Mouse (Mus musculus) heart, postnatal 36 days (tissue): ENCODE results near the gene Dguok. TPM values are rescaled to one million over a fixed set of nuclear protein-coding genes. Genes with fewer than 3 reads are reported as not detected.

Experiments used
- DNase-seq, 2 experiments: peaks; one replicate each; pipeline ENCODE4 v3.0.0; 2021 to 2022
- intact Hi-C: fragments of 180-260 bp; cut with DNase I; formaldehyde crosslinking; loops from one replicate; pipeline ENCODE4 v1.15.1; 2025
- total RNA-seq, 2 experiments: library from RNA; stranded (reverse); gene quantifications; 2 replicates each; pipeline ENCODE4 v1.2.3; 2021

Gene Dguok
- total RNA-seq, 2 experiments from 2014 or later, result 31.6 to 32.7 TPM

DNA sequence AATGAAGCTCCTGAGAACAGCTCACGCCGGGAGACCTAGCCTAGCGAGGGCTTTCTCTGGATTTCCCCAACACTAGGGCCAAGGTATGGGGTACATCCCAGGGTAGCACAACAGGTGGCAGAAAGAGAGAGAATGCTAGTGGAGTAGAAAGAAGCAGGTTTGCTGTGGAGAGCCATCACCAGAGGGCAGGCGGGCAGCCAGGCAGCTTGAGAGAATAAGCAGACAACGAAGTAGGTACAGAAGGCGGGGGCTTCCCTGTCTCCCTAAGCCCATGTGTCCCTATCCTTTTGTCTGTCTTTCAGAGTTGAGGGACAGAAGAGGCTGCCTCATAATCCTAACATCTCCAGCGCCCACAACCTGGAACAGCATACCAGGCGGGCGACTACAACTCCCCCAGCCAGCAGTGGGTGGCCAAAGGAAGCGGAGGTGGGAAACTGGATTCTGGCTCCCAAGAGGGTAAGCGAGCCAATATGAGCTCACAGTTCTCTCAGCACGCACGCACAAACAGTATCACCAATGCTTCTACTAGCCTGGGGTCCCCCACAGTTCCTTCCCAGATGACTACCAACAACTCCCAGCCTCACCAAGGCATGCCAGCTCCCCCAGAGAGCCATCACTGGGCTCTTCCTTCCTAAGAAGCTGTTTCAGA, 67.5 kb downstream of the Dguok start:
- no peak for DNase-seq
- intact Hi-C loops, result no loop called here

GRCm38 (mm10) chr6:83438584-83438983, 68.2 kb downstream of the Dguok start:
- intact Hi-C loops, result no loop called here

DNA sequence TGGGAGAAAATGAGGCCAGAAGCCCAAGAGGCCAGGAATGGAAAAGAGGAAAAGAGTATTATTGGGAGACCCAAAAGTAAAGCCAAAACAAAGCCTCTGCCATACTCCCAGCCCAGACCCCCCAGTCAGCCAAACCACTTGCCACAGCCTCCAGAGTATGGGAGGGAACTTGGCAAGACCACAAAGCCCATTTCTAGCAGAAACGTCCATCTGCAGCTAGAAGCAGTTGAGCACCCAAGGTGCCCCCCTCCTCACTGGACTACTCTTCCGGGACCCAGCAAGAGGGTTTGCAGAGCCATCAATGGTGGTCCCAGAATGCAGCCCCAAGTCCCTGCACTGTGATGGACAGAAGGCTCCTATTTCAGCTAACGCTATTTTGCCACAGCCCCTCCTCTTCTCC, 69.0 kb downstream of the Dguok start:
- intact Hi-C loops, result no loop called here
- DNase-seq, result no peak

More at GRCm38 (mm10) chr6:83438584-83438983, 68.2 kb downstream of the Dguok start:
- DNase-seq, result no peak

- intact Hi-C loops, result no loop called here
- no peak for DNase-seq
Measured at GRCm38 (mm10) chr6:83437225-83437624, 69.5 kb downstream of the Dguok start.

DNA sequence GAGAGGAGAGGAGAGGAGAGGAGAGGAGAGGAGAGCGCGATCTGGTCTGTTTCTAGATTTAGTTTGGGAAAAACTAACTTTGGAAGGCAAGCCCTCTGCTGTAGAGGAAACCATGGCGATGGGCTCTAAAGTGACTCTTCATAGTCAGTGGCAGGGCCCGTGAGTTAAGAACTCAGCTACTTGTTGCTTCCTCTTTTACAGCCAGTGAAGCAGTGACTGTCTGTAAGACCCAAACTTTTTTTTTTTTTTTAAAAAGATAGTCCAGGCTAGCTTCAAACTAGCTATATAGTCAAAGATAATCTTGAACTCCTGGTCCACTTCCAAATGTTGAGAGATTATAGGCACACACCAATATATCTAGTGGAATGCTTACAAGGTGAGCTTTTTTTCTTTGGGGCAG, 70.2 kb downstream of the Dguok start:
- no peak for DNase-seq
- intact Hi-C loops, result no loop called here

DNA sequence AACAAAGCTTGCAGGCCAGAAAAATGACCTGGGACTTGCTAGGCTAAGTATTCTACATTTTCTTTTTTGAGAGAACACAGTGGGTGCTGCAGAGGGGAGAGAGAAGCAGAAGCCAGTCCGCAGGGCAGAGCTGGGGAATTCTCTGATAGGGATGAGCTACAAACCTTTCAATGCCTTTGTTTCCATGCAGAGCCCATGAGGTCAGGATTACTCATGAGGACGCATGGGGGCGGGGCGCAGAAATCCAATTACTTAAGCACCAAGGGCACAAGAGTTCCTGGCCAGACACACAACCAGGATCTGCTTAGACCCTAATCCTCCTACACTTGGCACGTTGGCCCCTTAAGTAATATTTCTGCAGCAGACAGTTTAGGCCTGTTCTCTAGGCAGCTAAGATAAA, 71.6 kb downstream of the Dguok start:
- intact Hi-C loops, result no loop called here
- DNase-seq, result no peak

DNA sequence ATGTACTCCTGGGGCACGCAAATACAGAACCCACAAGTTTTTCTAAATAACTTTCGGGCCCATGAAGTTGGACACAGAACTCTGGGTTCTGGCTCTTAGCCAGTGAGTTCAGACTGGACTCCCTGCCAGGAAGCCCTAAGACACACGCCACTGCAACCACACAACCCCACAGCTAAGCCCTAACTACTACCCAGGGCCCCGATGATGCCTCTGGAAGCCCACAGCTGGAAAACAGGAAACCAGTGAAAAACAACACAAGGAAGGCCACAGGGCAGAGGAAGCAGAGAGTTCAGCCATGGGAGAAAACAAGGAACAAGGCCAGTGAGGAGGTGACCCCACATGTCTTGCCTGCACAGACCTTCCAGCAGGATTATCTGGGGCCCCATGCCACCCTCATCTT, 73.2 kb downstream of the Dguok start:
- intact Hi-C loops, result no loop called here
- DNase-seq, result no peak

DNA sequence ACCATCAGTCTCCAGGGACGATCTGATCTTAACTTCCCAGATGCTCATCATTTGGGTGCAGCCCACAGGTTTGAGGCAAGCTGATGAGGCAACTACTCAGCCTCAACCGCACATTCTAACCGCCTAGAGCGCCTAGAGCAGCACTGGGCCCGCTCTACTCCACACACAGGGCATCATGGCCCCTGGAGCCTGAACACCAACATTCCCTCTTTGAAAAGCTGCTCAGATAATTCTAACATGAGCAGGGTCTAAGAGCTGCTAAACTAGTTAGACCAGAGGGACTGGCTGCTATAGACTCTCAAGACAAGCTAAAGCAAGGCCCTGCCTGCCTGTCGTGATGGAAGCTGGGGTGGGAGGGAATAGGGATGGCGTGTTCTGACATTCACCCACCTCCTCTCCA, 73.8 kb downstream of the Dguok start:
- intact Hi-C loops, result no loop called here
- DNase-seq, result no peak

Other genes with a start within 250 kb of the Dguok start
- gene Mthfd2, start 181.1 kb downstream of the Dguok start, total RNA-seq, result 1 to 10 TPM; 2.2 to 3.0 TPM
- gene Mob1a, start 181.0 kb downstream of the Dguok start, total RNA-seq, result 10 to 100 TPM; 22.9 to 24.9 TPM
- gene Bola3, start 157.8 kb downstream of the Dguok start, total RNA-seq, result 100 to 1,000 TPM; 329 to 387 TPM
- 10 to 100 TPM; 27.2 to 27.6 TPM for gene Tet3, start 47.9 kb downstream of the Dguok start, total RNA-seq
- 1 to 10 TPM; 1.5 to 2.4 TPM for gene Actg2, start 29.3 kb upstream of the Dguok start, total RNA-seq
- 10 to 100 TPM; 11.9 to 13.8 TPM for gene Stambp, start 65.8 kb upstream of the Dguok start, total RNA-seq
- gene Clec4f, start 149.2 kb upstream of the Dguok start, total RNA-seq, result not detected
- gene Cd207, start 170.9 kb upstream of the Dguok start, total RNA-seq, result under 1 TPM; 0.79 to 0.83 TPM
- gene Vax2, start 204.3 kb upstream of the Dguok start, total RNA-seq, result not detected
- not detected for gene Atp6v1b1, start 236.0 kb upstream of the Dguok start, total RNA-seq